ENCODE assay signal across 9 mouse cellular contexts in genomic region chr10:60756992-60757391, GRCm38 (mm10). TPM values are rescaled to one million over a fixed set of nuclear protein-coding genes. Genes with fewer than 3 reads are reported as not detected.
A peak's percentile ranks its signal among the peaks of the same experiment; 100 is the strongest.
DNase-seq lines count a peak whose midpoint lies in the region; TF ChIP-seq lines count a peak whose summit lies in the region.
"Had no signal": no experiment of that assay in that cellular context is flagged by ENCODE, and none has a peak within 500 bp of the region (broad histone marks: within the 10 kb centered on the region; RNA-seq: fewer than 3 reads in every experiment).

No protein-coding gene starts in this region.

- H3K27ac ChIP-seq in bone marrow, adult 2 months (ENCODE audit: control insufficient read depth, insufficient read depth, low read depth, low read length, poor library complexity) = no peak overlapping the region
- H3K27ac ChIP-seq in olfactory bulb, adult 2 months (ENCODE audit: insufficient read depth, low read depth, low read length) = no peak overlapping the region
- H3K27ac ChIP-seq: lung, embryonic 15.5 days had no signal

- peak; percentile 75 for TF ChIP-seq CTCF in bone marrow, adult 2 months (IDR thresholded peaks at IDR 0.05; ENCODE audit: control insufficient read depth, insufficient read depth, low read length)
- TF ChIP-seq CTCF in olfactory bulb, adult 2 months (IDR thresholded peaks at IDR 0.05; ENCODE audit: insufficient read depth, low read depth, low read length) = peak; percentile 16; the same call in 1 of the 2 replicates

- 6% methylated on average over 7 of the region's 7 CpGs for WGBS in bone marrow, adult 2 months
- WGBS in olfactory bulb, adult 2 months = 6% methylated on average over 7 of the region's 7 CpGs

- no peaks in the 10 kb centered on the region for H3K4me1 ChIP-seq in bone marrow, adult 2 months (ENCODE audit: control insufficient read depth, insufficient read depth, low read length)
- H3K4me1 ChIP-seq in olfactory bulb, adult 2 months (ENCODE audit: control insufficient read depth, insufficient read depth, low read length) = peaks cover 10% of the 10 kb centered on the region

- no peak overlapping the region for H3K4me3 ChIP-seq in bone marrow, adult 2 months (replicated peaks; ENCODE audit: control insufficient read depth, low read depth, low read length)
- no peak overlapping the region for H3K4me3 ChIP-seq in olfactory bulb, adult 2 months (ENCODE audit: insufficient read depth, low read depth, low read length)
- H3K4me3 ChIP-seq: lung, embryonic 15.5 days had no signal

- peak; percentile 74 for DNase-seq in heart, adult 8-10 months (ENCODE audit: low spot score)
- no peak for DNase-seq in heart, postnatal 25 days (ENCODE audit: low spot score)
- peak; percentile 29 to 46 for DNase-seq in CD8-positive naive resting alpha-beta T cell, adult 2 months (ENCODE audit: low read depth in 2 of 2, low spot score in 2 of 2)
- peak; percentile 37 for DNase-seq in fibroblast of lung, adult 2 months (ENCODE audit: low read depth)
- DNase-seq in left cerebral cortex, postnatal 14 days (ENCODE audit: low spot score in 2 of 2) = peak; percentile 69 to 81
- peak; percentile 55 to 62 for DNase-seq in thymus, postnatal 36 days

- intact Hi-C loops in heart, postnatal 25 days (cut with DNase I) = loop anchor here (2.0 kb wide), 3 partner anchors 224 to 348 kb away; no protein-coding TSS in a partner anchor
- intact Hi-C loops in left cerebral cortex, postnatal 14 days (cut with DNase I) = loop anchor here (2.0 to 5.0 kb wide), 3 partner anchors 60 to 340 kb away; partner anchors contain the start of gene Cdh23

- no peak for TF ChIP-seq POLR2A in bone marrow, adult 2 months (IDR thresholded peaks at IDR 0.05; ENCODE audit: borderline replicate concordance, control insufficient read depth, low read depth, low read length)
- TF ChIP-seq POLR2A in olfactory bulb, adult 2 months (IDR thresholded peaks at IDR 0.05; ENCODE audit: insufficient read depth, low read depth, low read length) = no peak

RNA-seq across cellular contexts. Expression of gene Slc29a3, which starts 4.4 kb away (rescaled TPM):
- total RNA-seq in heart, adult 8-10 months (2022) = 1 to 10 TPM; 3.5 to 4.9 (median 3.8) TPM
- total RNA-seq in heart, postnatal 25 days (2021) = 1 to 10 TPM; 4.8 to 6.3 TPM
- polyA plus RNA-seq in bone marrow, adult 2 months (2011; ENCODE audit: insufficient read depth, insufficient read length, low replicate concordance, missing spikeins) = 3.7 and 8.5 TPM in 2 replicates
- total RNA-seq in left cerebral cortex, postnatal 14 days (2021) = 10 to 100 TPM; 16.6 to 17.2 TPM
- not detected in 2 replicates for polyA plus RNA-seq in olfactory bulb, adult 2 months (2012; ENCODE audit: insufficient read depth, insufficient read length, low replicate concordance, missing spikeins)
